Mouse (Mus musculus) intestine, embryonic 15.5 days (tissue): ENCODE measurements around the gene Nfkbia. TPM values are rescaled to one million over a fixed set of nuclear protein-coding genes. Genes with fewer than 3 reads are reported as not detected.

Experiments
- ATAC-seq: fragments of 200-750 bp; cut with Nextera tagmentation; 2 replicates; pipeline ENCODE4 v1.8.0; 2017; ENCODE audit warnings: moderate TSS enrichment, moderate library complexity
- H3K27ac ChIP-seq: fragments of 300-500 bp; sonication (generic); 2 replicates; pipeline ENCODE4 v1.5.1; 2015; ENCODE audit warnings: mild to moderate bottlenecking, inconsistent platforms
- H3K27me3 ChIP-seq: fragments of 300-500 bp; sonication (generic); replicated peaks from 2 replicates; pipeline ENCODE4 v1.6.1; 2015; ENCODE audit warnings: inconsistent platforms
- H3K36me3 ChIP-seq: fragments of 300-500 bp; sonication (generic); 2 replicates; pipeline ENCODE4 v1.6.1; 2015; ENCODE audit warnings: inconsistent platforms
- H3K4me1 ChIP-seq: fragments of 300-500 bp; sonication (generic); replicated peaks from 2 replicates; pipeline ENCODE4 v1.6.1; 2015; ENCODE audit warnings: inconsistent platforms
- H3K4me2 ChIP-seq: fragments of 300-500 bp; sonication (generic); replicated peaks from 2 replicates; pipeline ENCODE4 v1.6.1; 2015; ENCODE audit warnings: mild to moderate bottlenecking, inconsistent platforms
- H3K4me3 ChIP-seq: fragments of 300-500 bp; sonication (generic); replicated peaks from 2 replicates; pipeline ENCODE4 v1.5.1; 2015; ENCODE audit warnings: inconsistent platforms
- H3K9ac ChIP-seq: fragments of 300-500 bp; sonication (generic); 2 replicates; pipeline ENCODE4 v1.6.1; 2015; ENCODE audit warnings: inconsistent platforms
- H3K9me3 ChIP-seq: fragments of 300-500 bp; sonication (generic); 2 replicates; pipeline ENCODE4 v1.6.1; 2016; ENCODE audit warnings: inconsistent platforms
- WGBS: fragments of 180-500 bp; shearing (Covaris S2); methylation state at CpG from one replicate; pipeline ENCODE4 v1.1.7; 2015; 5-methylcytosine and 5-hydroxymethylcytosine counted together
- polyA plus RNA-seq: library from polyadenylated mRNA; unstranded; fragments of >200 nt; fragmentation: Nextera tagmentation; extraction: Ambion mirVana; gene quantifications from 2 replicates; pipeline ENCODE4 v1.2.1, GENCODE M21; 2015

Nfkbia gene
- polyA plus RNA-seq, 1 experiment from 2014 or later: 72.5 TPM

DNA sequence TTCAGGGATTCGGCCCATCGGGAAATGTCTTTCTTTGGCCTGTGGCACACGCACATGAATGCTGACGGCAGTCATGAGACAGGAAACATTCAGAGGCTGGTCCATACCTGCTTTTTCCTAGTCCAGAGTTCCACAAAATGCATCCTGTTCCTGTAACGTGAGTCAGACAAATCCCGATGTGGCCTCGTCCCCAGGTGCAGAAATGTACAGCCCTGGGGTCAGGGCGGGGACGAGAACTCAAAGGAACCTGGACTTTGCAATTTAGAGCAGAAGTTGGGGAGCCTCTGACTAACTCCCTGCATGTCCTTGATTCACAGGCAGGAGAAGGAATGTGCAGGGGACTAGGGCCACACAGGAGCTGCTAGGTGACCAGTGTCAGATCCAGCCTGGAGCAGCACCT, 21.1 kb downstream of the Nfkbia start:
- Histone ChIP-seq H3K4me1 (peaks cover 11% of the 10 kb centered on the region), H3K27me3 (no peaks in the 10 kb centered on the region), H3K4me3 (no peak overlapping the region), H3K9me3 (no peaks in the 10 kb centered on the region), H3K4me2 (no peak overlapping the region), H3K36me3 (no peaks in the 10 kb centered on the region), H3K27ac (no peak overlapping the region), H3K9ac (no peak overlapping the region)
- WGBS: 75% methylated on average over 9 of the region's 9 CpGs
- ATAC-seq: peak; percentile 69

DNA sequence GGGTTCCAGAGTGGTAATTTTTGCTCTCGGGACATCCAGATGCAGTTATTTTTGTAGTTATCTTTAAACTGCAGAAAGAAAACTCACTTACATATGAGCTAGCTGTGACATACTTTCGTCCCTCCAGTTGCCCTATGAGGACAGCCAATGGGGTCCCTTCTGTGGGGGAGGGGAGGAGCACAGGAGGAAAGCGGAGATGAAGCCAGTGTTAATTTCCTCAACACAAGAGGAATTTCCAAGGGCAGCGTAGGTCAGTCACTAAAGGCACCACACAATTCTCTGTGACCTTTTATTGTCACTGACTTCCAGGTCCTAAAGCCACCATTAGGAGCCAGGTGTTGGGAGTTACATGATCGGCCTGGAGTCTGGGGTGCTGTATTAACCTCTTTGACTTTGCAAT, 22.0 kb downstream of the Nfkbia start:
- H3K4me1 ChIP-seq: peaks cover 18% of the 10 kb centered on the region
- H3K27ac ChIP-seq: no peak overlapping the region
- no peaks in the 10 kb centered on the region for H3K9me3 ChIP-seq
- H3K27me3 ChIP-seq: no peaks in the 10 kb centered on the region
- WGBS: 59% methylated on average over 5 of the region's 5 CpGs
- H3K9ac ChIP-seq: no peak overlapping the region
- no peak for ATAC-seq
- no peaks in the 10 kb centered on the region for H3K36me3 ChIP-seq
- H3K4me2 ChIP-seq: no peak overlapping the region
- no peak overlapping the region for H3K4me3 ChIP-seq

DNA sequence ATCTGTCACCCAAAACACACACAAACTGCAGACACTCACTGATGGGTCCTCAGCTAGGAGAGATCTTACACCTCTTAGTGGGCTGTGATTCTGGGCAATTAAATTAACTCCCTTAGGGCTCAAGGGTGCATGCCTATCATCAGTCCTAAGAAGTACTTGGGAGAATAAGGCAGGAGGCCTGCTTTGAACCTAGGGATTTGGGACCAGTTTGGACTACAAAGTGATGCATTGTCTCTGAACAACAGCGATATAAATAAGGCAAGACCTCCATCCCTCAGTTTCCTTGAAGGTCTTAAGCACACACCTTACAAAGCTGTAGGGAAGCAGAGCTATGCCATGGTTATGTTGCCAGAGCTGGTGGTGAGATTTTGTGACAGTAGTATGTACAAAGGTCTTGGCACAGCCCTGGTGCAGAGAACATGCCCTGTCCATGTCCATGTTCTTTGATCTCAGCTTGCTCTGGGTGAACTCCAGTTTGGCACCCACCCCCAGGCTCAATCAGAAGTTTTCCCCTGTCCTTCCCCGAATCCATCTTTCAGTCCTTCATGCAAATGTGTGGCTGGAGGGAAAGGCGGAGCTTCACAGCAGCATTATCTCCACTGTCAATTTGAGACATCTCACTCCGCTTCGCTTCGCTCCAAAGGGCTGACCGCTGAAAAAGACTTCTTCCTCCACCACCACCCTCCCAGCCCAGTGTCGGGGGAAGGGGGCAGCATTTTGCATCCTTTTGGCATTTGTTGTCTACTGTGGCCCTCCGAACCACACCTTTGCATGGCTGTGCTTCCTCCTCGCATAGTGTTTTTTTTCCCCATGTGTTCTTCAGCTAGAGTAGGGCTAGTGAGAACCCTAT, 24.9 kb downstream of the Nfkbia start:
- Histone ChIP-seq H3K27ac (no peak overlapping the region), H3K4me2 (no peak overlapping the region), H3K4me3 (no peak overlapping the region), H3K36me3 (no peaks in the 10 kb centered on the region), H3K9me3 (no peaks in the 10 kb centered on the region), H3K27me3 (no peaks in the 10 kb centered on the region), H3K4me1 (peaks cover 24% of the 10 kb centered on the region), H3K9ac (no peak overlapping the region)
- no peak for ATAC-seq
- 60% methylated on average over 10 of the region's 10 CpGs for WGBS

DNA sequence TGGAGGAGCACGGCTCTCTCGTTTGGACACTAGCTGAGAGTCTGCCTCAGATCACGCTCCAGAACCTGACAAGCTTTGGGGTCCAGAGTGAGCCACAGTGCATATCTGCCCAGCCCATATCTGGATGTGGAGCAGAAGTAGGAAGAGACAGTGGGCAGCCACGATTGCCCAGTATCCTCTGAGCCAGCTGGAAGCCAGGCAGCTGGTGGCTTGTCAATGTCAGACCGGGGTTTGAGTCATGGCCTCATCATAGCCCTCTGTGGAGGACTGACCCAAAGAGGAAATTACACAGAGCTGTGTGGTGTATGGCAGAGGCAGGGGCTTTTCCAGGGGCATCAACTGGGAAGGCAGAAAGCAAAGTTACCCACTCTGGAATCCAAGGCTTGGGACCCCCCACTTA, 25.6 kb downstream of the Nfkbia start:
- Histone ChIP-seq H3K9me3 (no peaks in the 10 kb centered on the region), H3K27me3 (no peaks in the 10 kb centered on the region), H3K4me3 (no peak overlapping the region), H3K9ac (no peak overlapping the region), H3K4me1 (peaks cover 24% of the 10 kb centered on the region), H3K27ac (no peak overlapping the region), H3K36me3 (no peaks in the 10 kb centered on the region), H3K4me2 (no peak overlapping the region)
- no peak for ATAC-seq
- WGBS: 68% methylated on average over 5 of the region's 5 CpGs

DNA sequence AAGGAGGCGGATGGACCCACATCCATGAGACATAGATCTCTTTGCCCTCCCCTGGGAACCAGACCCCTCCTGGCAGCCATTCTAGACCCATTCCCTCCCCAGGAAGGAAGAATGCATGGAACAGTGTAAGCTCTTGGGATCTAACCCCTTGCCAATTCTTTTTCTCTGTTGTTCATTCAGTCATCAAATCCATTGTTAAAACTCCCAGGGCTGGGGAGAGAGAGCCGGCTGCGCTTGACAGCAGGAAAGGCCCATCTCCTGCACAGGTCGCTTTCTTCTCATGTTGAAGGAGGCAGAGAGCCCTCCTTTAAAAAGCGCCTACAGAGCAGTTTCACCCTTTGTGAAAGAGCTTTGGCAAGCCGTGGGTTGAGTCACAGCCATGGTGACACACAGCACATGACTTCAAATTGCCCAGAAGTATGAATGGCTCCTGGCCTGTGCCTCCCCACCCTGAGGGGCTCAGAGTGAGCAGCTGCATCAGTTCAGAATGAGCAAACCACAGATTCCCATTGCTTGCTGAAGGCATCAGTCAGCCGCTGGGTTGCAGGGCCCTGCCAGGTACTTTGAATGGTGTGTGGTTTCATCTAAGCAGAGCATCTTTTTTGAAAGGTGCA, 26.3 kb downstream of the Nfkbia start:
- Histone ChIP-seq H3K4me2 (no peak overlapping the region), H3K36me3 (no peaks in the 10 kb centered on the region), H3K4me3 (no peak overlapping the region), H3K27ac (no peak overlapping the region), H3K4me1 (peaks cover 29% of the 10 kb centered on the region), H3K9me3 (no peaks in the 10 kb centered on the region), H3K27me3 (no peaks in the 10 kb centered on the region), H3K9ac (no peak overlapping the region)
- 76% methylated on average over 7 of the region's 7 CpGs for WGBS
- no peak for ATAC-seq

DNA sequence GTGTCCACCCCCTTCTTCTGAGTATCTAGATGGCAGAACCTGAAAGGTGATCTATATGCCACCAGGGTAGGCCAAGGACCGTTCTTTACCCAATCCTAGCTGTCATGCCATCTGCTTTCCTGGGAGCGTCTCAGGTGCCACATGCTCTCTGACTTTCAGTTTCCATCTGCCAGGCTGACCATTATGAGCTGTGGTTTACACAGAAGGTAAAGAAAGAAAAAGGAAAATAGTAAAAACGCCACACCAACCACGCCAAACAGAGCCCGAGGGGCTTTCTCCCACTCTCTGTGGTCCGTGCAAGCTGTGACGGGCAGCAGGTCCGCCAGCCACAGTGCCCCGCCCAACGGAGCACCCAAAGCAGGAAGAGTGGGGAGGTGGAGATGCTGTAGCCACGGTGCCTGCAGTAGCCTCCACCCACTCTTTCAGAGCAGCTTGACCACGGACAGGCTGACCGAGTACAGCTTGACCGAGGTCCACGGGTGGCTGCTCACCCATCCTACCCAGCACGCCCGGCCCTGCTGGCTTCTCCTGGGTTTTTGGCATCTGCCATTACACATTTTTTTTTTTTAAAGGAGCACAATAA, 27.0 kb downstream of the Nfkbia start:
- Histone ChIP-seq H3K36me3 (no peaks in the 10 kb centered on the region), H3K9me3 (no peaks in the 10 kb centered on the region), H3K9ac (0 out of 2 replicates have a peak overlapping the region, but pooled peaks have one; percentile 1), H3K4me3 (no peak overlapping the region), H3K27me3 (no peaks in the 10 kb centered on the region), H3K4me2 (peak overlapping the region; percentile 41), H3K4me1 (peaks cover 31% of the 10 kb centered on the region), H3K27ac (0 out of 2 replicates have a peak overlapping the region, but pooled peaks have one; percentile 48)
- 80% methylated on average over 17 of the region's 17 CpGs for WGBS
- no peak; the same call in 1 of the 2 replicates for ATAC-seq

DNA sequence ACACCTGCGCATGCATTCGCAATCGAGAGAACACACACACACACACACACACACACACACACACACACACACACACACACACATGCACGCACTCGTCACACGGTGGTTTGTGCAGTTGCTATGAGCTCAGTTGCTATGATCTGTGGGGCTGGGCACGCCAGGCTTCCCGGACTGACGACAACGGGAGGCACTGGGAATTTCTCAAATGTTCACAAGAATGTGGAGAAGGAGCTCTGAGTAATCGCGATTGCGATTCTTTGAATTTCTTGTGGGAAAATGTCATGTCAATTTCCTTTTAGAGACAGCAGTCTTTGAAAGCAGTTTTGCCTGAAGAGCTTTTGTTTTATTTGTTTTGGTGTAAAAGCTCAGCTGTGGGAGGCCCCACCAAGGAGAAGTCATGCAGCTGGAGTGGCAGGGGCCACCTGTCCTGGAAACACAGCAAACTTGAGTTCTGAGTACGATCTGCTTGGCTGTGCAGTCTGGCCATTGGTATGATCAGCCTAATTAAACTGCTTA, 27.5 kb downstream of the Nfkbia start:
- ATAC-seq: peak; percentile 32; the same call in 1 of the 2 replicates
- Histone ChIP-seq H3K27me3 (no peaks in the 10 kb centered on the region), H3K27ac (peak overlapping the region; percentile 48), H3K36me3 (no peaks in the 10 kb centered on the region), H3K4me3 (no peak overlapping the region), H3K4me2 (peak overlapping the region; percentile 41), H3K9me3 (no peaks in the 10 kb centered on the region), H3K4me1 (peaks cover 31% of the 10 kb centered on the region), H3K9ac (0 out of 2 replicates have a peak overlapping the region, but pooled peaks have one; percentile 1)
- 34% methylated on average over 14 of the region's 14 CpGs for WGBS

DNA sequence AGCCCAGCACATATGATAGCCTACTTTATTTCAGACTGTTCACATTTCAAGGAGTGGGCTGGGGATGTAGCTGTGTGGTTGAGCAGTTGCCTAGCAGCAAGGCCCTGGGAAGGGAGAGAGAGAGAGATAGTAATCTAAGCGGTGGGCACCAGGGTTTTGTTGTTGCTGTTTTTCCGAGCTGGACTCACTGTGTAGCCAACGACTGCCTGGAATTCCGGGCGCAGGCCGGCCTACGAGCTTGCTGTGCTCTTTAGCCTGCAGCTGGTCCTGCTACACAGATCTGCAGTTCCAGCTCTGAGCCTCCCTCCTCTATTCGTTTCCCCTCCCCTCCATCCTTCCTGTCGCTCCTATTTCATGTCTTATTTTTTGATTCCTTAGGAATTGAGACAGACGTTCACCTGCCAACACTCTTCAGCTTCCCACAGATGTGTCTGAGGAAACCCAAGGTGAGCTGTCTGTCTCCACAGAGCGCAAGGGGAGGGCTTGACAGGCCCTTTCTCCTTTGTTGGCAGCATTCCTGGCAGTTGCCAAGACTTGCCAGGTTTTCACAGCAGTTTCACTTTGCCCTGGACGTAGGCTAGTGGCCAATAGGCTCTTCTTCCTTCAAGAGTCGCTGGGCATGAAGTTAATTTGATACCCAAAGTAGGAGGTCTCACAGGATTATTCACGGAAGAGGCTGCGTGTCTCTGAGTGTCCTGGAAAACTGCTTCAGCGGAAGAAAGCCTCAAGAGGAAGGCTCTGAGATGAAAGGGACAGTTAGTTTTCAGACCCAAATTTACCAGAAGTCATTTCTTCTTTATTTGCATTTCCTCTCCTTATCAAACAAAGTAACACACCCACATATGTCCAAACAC, 28.2 kb downstream of the Nfkbia start:
- Histone ChIP-seq H3K27me3 (no peaks in the 10 kb centered on the region), H3K9ac (no peak overlapping the region), H3K4me2 (peak overlapping the region; percentile 41), H3K27ac (peak overlapping the region; percentile 48), H3K36me3 (no peaks in the 10 kb centered on the region), H3K4me1 (peaks cover 34% of the 10 kb centered on the region), H3K9me3 (no peaks in the 10 kb centered on the region), H3K4me3 (no peak overlapping the region)
- WGBS: 23% methylated on average over 16 of the region's 16 CpGs
- ATAC-seq: peak; percentile 39; the same call in 1 of the 2 replicates

DNA sequence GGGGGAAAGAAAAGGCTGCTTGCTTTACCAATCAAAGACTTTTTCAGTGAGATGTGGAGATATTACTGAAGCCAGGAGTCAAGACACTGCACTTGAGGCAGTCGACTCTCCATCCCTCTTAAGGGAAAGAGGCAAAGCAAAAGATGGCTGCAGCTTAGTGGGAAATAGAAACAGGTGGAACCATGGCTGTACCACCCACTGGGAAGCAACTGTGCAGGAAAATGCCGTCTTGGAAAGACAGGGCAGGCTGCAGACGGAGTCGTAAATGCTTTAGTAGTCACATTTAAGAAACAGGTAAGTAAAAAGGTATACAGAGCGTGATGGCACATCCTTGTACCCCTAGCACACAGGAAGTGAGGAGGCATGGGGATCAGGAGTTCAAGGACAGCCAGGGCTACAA, 29.4 kb downstream of the Nfkbia start:
- no peaks in the 10 kb centered on the region for H3K36me3 ChIP-seq
- H3K4me1 ChIP-seq: peaks cover 34% of the 10 kb centered on the region
- H3K4me3 ChIP-seq: no peak overlapping the region
- no peaks in the 10 kb centered on the region for H3K9me3 ChIP-seq
- no peak overlapping the region for H3K9ac ChIP-seq
- 81% methylated on average over 5 of the region's 5 CpGs for WGBS
- H3K27me3 ChIP-seq: no peaks in the 10 kb centered on the region
- ATAC-seq: no peak
- H3K4me2 ChIP-seq: no peak overlapping the region
- no peak overlapping the region for H3K27ac ChIP-seq

DNA sequence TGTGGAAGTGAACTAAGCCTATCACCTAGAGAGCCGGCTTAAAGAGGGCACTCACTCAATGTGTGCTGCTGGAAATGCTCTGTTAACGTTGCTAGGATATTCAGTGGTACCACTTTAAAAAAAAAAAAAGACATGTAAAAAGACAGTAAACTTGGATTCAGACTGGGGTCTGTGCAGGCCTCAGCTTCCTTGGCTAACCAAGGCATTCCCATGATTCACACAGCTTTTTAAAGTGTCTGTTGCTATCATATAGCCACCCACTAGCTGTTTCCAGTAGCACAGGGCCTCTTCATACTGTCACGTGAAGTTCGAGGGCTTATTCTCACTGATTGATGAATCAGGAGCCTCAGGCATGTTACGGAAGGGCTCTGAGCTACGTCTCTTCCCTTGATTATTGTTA, 30.0 kb downstream of the Nfkbia start:
- no peaks in the 10 kb centered on the region for H3K27me3 ChIP-seq
- H3K36me3 ChIP-seq: no peaks in the 10 kb centered on the region
- no peak for ATAC-seq
- H3K9me3 ChIP-seq: no peaks in the 10 kb centered on the region
- H3K4me1 ChIP-seq: peaks cover 34% of the 10 kb centered on the region
- 45% methylated on average over 6 of the region's 6 CpGs for WGBS
- H3K27ac ChIP-seq: peak overlapping the region; percentile 32; the same call in 1 of the 2 replicates
- H3K4me2 ChIP-seq: no peak overlapping the region
- H3K4me3 ChIP-seq: no peak overlapping the region
- no peak overlapping the region for H3K9ac ChIP-seq

DNA sequence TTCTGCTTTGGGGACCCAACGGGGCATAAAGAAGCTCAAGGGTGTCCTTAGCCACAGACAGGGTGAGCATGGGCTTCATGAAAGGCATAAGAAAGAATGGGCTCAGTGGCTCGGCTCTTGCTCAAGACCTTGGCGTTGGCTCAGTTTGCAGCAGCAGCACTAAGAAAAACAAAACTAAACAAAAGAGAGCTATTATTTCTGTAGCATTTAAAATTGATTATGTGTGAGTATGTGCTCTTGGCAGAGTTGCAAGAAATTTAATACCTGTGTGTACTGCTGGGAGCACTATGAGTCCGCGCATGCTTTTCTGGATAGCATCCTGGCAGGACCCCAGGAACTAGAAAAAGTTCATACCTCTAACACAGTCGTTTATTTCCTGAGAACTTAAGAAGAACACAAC, 30.7 kb downstream of the Nfkbia start:
- H3K36me3 ChIP-seq: no peaks in the 10 kb centered on the region
- no peak overlapping the region for H3K9ac ChIP-seq
- no peaks in the 10 kb centered on the region for H3K9me3 ChIP-seq
- H3K27ac ChIP-seq: peak overlapping the region; percentile 48
- H3K4me1 ChIP-seq: peaks cover 34% of the 10 kb centered on the region
- no peak overlapping the region for H3K4me2 ChIP-seq
- H3K27me3 ChIP-seq: no peaks in the 10 kb centered on the region
- 0 out of 2 replicates have a peak, but pooled peaks have one; percentile 14 for ATAC-seq
- no peak overlapping the region for H3K4me3 ChIP-seq
- 43% methylated on average over 6 of the region's 6 CpGs for WGBS
